Mouse (Mus musculus) heart, postnatal 0 days (tissue): ENCODE data around the gene Pfn3.

ENCODE experiments used
- CTCF ChIP-seq: IDR thresholded peaks from 2 replicates; pipeline ENCODE4 v1.5.1; 2016; ENCODE audit warnings: antibody characterized with exemption, control low read depth, low read depth
- EP300 ChIP-seq: IDR thresholded peaks from 2 replicates; pipeline ENCODE4 v1.6.1; 2016; ENCODE audit warnings: antibody characterized with exemption, low read depth

DNA sequence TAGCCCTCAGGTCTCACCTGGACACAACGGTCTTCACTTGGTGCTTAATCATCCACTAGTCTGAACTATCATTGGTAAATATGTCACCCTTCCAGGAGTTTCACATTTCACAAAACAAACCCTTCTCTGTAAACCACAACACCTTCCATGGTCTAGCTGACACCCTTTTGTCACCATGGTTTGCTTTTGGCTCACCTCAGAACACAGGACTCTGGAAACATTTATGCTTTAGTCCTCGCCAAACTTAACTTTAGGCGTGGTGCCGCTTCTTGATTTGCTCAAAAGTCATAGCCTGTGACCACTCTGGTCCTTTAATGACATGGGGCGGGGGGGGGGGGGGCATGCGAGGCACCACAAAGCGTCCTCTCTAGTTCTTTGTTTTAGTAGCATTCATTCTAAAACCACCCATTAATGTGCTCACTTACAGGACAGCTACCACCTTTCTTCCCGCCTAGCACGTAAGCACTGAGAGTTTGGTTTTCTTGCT, 28.8 kb upstream of the Pfn3 start:
- no peak for TF ChIP-seq CTCF
- TF ChIP-seq EP300, result no peak
